Mouse (Mus musculus) cerebellum, postnatal 10 days (tissue): ENCODE results near the gene Sgsm1.

Experiments
- DNase-seq, 2 experiments: peaks; one replicate each; pipeline ENCODE4 v3.0.0; 2021; ENCODE audit warnings: mixed read lengths in 2 of 2

Gene Sgsm1

GRCm38 (mm10) chr5:113281557-113281956 lies 29.0 kb downstream of the Sgsm1 start:
- no peak for DNase-seq

- DNase-seq = peak; percentile 85
Measured at GRCm38 (mm10) chr5:113280138-113280856, 30.3 kb downstream of the Sgsm1 start.

- no peak for DNase-seq
Measured at GRCm38 (mm10) chr5:113275839-113276238, 34.7 kb downstream of the Sgsm1 start.

GRCm38 (mm10) chr5:113271207-113271811 lies 39.3 kb downstream of the Sgsm1 start:
- peak; percentile 48 to 50 for DNase-seq

- peak in 1 of 2 experiments; percentile 60 for DNase-seq
Measured at GRCm38 (mm10) chr5:113270043-113270442, 40.5 kb downstream of the Sgsm1 start.

- DNase-seq = no peak
Measured at GRCm38 (mm10) chr5:113268246-113268645, 42.3 kb downstream of the Sgsm1 start.

- no peak for DNase-seq
Measured at GRCm38 (mm10) chr5:113265637-113266036, 44.9 kb downstream of the Sgsm1 start.

GRCm38 (mm10) chr5:113250806-113251205 lies 59.8 kb downstream of the Sgsm1 start:
- DNase-seq = no peak

- DNase-seq = no peak
Measured at GRCm38 (mm10) chr5:113249263-113249930, 61.2 kb downstream of the Sgsm1 start.

GRCm38 (mm10) chr5:113230196-113230595 lies 80.4 kb downstream of the Sgsm1 start:
- no peak for DNase-seq

- DNase-seq = peak; percentile 95 to 97
Measured at GRCm38 (mm10) chr5:113226632-113227102, 83.9 kb downstream of the Sgsm1 start, which contains the start of gene Tmem211. Gene Tmem211 (plus strand): TSS chr5:113226909.

GRCm38 (mm10) chr5:113225686-113226435 lies 84.7 kb downstream of the Sgsm1 start:
- peak; percentile 31 to 34 for DNase-seq

- DNase-seq = peak; percentile 41 to 56
Measured at GRCm38 (mm10) chr5:113225271-113225670, 85.3 kb downstream of the Sgsm1 start.

GRCm38 (mm10) chr5:113223888-113224287 lies 86.7 kb downstream of the Sgsm1 start:
- DNase-seq = no peak

- peak; percentile 90 to 92 for DNase-seq
Measured at GRCm38 (mm10) chr5:113221147-113221865, 89.3 kb downstream of the Sgsm1 start, which contains the start of gene 2900026A02Rik. Gene 2900026A02Rik (minus strand): TSS chr5:113221236.

GRCm38 (mm10) chr5:113220383-113221146 lies 90.0 kb downstream of the Sgsm1 start:
- DNase-seq = peak; percentile 60 to 63

- DNase-seq = no peak
Measured at GRCm38 (mm10) chr5:113219876-113220275, 90.7 kb downstream of the Sgsm1 start.

- DNase-seq = no peak
Measured at GRCm38 (mm10) chr5:113219450-113219849, 91.1 kb downstream of the Sgsm1 start.

GRCm38 (mm10) chr5:113218617-113219235 lies 91.9 kb downstream of the Sgsm1 start:
- no peak for DNase-seq

- no peak for DNase-seq
Measured at GRCm38 (mm10) chr5:113217076-113217475, 93.5 kb downstream of the Sgsm1 start.
